Mouse (Mus musculus) thymus, postnatal 25 days (tissue): ENCODE measurements at regions not wholly inside any gene's neighbourhood (a gene's known extent, or its start where the extent isn't known, plus 50 kb on each side); places are given as distances from the start of the nearest gene placed in this dataset.

Experiments used
- DNase-seq: peaks from one replicate; pipeline ENCODE4 v3.0.0; 2022

DNA sequence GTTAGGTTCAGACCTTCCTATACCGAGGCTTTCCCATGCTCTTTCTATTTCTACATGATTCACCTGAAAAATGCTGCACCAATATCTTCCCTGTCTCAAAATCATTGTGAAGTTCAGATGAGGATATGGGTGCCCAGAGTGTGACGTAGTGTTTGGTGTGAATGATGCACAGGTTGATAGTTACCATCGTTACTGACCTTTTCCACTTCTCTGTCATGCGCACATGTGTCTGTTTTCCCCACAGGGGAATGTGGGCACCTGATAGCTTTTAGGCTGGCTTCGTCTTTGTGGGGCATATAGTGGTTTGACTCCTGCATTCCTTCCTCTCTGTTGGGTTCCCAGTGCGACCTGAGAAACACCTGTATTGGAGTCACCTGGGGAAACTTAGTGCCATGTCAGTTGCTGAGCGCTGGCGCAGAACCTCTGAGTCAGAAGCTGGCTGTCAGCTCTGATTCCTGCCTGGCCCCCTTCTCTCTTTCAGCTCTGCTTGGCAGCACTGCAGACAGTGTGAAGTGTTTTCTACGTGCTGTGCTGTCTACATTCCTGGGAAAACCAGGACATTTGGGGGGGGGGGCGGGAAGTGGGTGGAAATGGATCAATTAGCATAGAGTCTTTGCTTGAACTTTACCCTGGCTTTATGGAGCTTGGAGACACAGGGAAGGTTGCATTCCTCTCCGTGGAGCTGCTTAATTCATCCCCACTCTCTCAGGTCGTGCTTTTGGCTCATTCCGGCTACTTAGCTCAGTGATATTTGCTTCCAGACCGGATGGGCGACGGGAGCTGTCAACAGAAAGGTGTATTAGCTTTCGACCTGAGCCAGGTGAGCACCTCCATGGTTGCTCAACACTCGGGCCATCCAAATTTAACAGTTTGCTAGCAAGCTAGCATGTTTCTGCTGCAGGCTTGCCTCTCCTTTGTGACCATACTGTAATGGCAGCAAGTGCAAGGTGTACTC, 1281.4 kb upstream of the A1bg start:
- DNase-seq = no peak

- no peak for DNase-seq
These were observed 1280.1 kb upstream of the A1bg start for GRCm38 (mm10) chr15:62202781-62203375.

DNA sequence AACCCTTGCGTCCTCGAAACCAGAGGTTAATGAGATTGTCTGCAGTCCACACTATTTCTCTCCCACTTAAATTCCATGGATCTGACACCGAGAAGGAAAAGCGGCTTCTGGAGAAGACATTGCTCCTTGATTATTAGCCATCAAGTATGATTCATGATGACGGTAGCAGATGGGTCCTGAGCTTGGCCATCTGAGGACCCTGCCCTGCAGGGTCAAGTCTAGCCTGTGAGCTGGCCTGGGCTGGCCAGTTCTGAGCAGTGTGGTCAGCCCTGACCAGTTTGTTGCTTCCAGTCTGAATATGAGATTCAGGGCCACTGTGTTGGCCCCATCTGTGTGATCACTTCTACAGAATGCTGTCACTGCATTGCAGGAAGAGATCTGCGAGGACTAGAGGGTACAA, 1275.9 kb upstream of the A1bg start:
- DNase-seq = no peak

GRCm38 (mm10) chr15:62198194-62198593, 1275.4 kb upstream of the A1bg start:
- no peak for DNase-seq

DNA sequence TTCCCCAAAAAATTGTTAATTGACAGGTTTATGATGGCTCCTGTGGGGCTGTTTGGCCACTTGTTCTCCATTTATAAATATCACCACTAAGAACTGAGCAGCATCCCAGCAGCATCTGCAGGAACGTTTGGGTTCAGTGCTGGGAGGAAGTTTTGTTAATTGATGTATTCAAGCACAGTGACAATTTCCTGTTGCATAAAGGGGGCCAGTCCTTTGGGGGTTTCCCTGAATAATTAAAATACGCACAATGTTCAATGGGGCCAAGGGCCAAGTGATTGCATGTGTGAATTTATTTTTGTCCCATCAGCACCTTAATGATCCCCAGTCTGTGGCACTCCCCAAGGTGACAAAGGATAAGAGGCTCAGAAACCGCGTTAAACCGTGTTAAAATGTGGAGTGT, 1272.6 kb upstream of the A1bg start:
- DNase-seq = no peak

DNA sequence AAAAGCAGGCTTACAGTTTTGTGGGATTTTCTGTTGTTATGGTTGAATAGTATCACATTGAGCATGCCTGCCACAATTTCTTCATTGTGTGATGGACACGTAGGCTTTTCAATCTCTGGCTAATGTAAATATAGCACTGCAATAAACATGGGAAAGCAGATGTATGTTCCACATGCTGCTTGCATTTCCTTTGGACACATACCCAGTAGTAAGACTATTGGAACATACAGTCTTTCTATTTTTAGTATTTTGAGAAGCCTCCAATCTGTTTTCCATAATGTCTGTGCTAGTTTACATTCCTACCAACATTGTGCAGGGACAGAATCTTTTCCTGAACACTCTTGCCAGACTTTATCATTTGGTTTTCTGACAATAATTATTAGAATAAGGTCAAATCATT, 1269.9 kb upstream of the A1bg start:
- DNase-seq = no peak

DNA sequence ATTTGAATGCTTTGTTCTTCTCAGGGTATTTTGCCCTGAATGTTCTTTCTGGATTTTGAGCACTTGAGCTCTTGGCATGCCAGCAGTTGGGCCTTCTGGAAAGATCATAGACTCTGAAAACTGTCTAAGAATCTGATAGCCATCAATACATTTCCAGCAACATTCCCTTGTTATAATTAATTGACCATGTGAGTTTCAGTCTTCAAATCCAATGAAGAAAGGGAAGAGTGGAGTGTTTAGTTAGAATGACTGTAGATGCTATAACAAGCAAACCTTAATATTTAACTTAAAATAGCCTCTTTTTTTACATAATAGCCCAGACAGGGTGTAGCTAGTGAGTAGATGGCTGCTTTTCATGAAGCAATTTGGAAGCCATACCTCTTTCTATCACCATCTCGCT, 1268.8 kb upstream of the A1bg start:
- DNase-seq = no peak

DNA sequence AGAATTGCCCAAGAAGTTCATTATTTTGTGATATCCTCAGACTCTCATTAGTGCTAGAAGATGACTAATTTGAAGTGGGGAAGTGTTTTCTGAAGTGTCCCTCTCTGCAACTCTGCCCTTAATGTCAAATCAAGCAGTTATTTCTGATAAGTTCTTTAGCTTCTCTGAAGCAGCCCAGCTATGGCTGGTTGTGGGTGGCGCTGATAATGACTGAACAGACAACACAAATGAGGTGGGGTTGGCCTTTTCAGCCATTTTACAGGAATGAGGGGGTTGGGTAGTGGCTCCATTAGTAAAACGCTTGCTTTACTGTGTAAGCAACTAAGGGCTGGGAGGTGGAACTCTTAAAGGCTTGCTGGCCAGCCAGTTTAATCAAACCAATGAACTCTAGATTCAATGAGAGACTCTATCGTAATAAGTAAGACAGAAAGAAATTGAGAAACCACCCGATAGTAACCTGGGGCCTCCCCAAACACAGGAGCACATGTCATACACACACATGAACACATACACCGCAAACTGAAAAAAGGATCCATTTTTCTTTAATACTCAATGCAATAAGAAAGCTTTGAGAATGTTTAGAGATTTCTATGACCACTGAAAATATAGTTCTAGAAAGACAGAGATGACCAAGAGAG, 1268.3 kb upstream of the A1bg start:
- no peak for DNase-seq

GRCm38 (mm10) chr15:62190224-62190910, 1267.6 kb upstream of the A1bg start:
- DNase-seq = no peak

DNA sequence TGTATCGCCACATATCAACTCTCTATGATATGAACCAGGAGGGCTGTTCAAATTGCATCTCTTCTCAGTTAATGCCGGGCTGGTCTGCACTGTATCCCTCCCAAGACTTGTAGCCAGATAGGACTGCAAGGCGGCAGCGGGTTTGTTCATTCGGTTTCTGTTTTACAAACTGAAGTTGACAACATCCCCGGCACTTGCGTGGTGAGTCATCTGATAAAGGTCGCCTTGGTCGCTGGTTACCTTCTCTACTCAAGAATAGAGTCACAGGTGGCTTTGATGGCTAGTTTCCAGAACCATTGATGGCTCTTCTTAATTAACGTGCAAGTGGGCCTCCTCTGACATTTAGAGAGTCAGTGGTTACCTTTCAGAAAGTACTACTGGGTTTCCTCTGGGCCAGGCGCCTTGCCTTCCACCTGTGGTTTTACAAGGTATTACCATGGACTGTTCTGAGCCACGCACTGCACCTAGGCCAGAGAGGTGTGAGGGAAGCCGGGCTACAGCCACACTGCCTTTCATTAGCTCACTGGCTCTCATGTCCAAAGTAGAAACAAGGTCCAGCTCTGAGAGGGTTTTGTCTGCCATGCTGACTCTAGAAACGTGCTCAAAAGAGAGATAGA, 1266.9 kb upstream of the A1bg start:
- no peak for DNase-seq

GRCm38 (mm10) chr15:62186548-62186947, 1263.7 kb upstream of the A1bg start:
- DNase-seq = no peak

GRCm38 (mm10) chr15:62183803-62184202, 1261.0 kb upstream of the A1bg start:
- no peak for DNase-seq

DNA sequence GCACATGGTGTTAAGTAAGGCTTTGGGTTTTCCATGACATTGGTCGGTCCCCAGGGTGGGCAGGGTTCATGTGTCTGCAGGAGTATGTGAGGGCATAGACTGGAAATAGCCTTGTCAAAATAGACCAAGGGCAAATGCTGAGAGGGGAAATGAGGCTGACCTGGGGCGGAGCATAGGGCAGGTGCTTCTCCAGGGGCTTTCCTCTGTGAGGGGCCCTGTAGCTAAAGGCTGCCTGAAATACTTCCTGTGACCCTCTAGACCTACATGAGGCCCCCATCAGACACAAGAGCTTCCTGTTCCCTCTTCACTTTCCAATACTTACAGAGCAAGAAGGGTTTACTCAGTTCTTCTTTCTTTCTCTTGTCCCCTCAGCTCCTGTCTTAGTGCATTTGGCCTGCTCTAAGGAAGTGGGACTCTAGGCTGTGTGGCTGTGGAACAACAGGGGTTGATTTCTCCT, 1258.7 kb upstream of the A1bg start:
- DNase-seq = peak; percentile 61

DNA sequence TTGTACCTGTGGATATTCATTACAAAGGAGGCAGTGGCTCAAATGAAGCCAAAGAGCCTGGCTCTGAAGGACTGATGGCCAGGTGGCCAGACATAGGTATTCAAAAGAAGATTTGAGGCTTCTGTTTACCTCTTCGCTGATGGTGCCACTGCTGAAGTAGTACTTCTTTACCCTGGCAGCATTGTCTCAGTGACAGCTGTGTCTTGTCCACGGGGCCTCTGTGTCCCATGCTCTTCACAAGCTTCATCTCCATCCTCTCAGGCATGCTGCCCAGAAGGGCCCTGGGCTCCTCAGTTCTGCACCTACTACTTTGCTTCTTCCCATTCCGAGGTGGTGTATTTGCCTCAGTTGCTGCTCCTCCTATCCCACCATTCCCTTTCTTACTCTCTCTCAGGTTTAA, 1257.9 kb upstream of the A1bg start:
- no peak for DNase-seq

DNA sequence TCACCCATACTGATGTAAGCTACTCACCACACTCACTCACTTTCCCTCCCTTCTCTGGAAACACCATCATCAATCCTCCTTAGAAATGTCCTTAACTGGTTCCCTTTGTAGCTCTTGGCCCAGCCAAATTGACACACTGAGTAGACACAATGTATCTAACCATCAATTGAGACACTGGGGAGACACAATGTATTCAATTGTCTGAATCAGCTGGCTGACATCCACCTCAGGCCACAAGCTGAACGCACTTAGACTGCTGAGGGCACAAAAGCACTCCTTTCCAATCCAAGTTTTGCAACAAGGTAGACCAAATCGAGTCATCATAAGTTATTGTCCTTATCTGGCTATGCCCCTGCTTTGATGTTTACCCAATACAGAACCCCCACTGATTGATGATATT, 1257.0 kb upstream of the A1bg start:
- DNase-seq = no peak

DNA sequence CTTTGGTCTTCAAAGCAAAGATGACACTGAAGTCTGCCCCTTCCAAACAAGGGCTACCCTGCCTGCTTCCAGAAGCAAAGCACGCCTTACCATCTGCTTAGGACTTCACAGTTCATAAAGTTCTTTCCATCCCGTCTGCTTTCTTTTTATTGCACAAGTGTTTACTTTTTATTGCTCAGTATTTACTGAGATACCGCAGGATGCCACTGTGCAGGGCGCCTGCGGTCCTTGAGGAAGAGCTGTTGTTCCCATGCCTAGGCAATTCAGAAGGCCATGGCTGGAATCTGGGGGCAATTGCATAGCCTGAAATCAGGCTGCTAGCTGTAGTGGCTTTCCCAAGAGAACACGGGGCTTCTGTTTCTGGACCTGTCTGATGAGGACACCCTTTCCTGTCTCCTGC, 1255.8 kb upstream of the A1bg start:
- no peak for DNase-seq

DNA sequence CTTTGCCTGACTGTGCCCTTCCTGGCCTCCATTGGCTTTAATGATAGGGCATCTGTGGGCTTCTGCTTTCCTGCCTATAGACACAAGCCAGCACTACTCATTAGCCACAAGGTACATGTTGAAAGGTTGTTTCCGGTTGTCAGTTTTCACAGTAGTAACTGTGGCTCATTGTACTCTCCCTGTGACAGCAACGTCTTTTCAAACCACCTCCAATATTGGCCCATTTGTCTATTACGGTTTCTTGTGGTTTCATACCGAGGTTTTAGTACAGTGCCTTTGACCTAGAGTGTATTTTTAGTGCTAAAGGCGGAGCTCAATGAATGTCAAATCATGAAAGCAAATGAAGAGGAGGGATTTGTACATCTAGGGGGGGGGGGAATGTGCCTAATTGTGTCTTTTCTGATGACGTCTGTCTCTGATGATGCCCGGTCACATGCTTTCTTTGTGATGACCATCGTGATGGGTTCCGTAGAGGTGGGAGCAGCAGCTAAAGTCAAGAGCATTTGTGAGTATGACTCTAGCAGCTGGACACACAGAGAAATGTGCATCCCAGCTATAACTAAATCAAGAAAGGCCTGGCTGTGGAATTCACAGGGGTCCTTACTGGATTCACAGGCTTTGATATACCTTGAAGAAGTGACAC, 1255.1 kb upstream of the A1bg start:
- no peak for DNase-seq

DNA sequence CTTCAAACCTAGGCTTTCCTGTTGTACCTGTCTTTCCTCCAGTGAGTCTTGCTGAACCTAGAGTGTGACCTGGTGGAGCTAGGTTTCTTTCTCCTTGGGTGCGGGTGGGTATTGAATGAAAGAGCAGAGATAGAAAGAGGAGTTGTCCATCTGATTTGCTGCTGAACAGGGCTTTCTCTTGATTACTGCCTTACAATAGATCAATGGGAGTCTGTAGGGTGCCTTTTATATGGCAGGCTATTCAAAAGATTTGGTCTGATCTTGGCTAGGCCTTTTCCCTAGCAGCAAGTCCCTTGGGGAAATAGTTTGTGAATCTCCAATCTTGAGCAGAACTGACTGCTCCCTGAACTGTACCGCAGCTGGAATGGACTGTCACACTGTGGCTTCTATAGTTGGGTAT, 1253.3 kb upstream of the A1bg start:
- no peak for DNase-seq

DNA sequence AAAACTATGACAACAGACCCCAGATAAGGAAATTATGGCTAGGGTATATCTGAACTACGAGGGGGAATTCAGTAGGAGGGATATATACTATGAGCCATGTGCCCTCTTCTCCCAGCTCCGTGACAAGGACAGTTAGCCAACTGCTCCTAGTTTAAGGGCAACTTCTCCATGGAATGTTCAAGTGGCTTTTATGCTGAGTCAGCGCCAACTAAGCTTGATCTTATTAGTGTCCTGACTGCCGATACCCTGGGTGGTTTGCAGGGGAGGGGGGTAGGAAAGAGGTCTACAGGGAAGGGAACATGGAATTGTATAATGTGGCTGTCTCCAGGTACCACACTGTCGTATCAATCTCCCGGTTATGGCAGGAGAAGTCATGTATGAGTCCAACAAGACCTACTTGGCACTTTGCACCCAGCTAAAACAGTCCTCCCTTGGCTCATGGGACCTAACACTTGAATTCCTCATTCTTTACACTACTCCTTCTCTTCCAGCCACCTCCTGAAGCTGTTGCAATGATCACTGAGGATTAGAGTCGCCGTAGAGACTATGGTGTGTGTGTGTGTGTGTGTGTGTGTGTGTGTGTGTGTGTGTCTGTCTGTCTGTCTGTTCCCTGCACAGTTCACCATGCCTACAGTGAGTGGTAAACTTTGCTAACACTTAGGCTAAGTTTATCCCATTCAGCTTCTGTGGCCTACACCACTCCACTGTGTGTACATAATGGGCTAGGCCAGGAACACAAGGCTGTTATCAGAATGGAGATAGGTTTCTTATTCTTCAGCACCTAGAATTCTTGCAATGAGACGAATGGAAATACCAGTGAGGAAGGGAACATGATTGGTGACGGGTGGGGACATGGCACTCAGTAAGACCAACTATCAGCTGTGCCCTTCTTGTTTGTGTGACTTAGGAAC, 1251.1 kb upstream of the A1bg start:
- no peak for DNase-seq

- no peak for DNase-seq
These were observed 1248.8 kb upstream of the A1bg start for GRCm38 (mm10) chr15:62171632-62172031.

GRCm38 (mm10) chr15:62171167-62171566, 1248.4 kb upstream of the A1bg start:
- no peak for DNase-seq
